Mouse (Mus musculus) liver, embryonic 14.5 days (tissue): ENCODE results near the gene Apbb2.

Source experiments
- CTCF ChIP-seq: IDR thresholded peaks from 2 replicates; pipeline ENCODE4 v1.5.1; 2016; ENCODE audit warnings: antibody characterized with exemption, low read depth, control low read depth
- EP300 ChIP-seq: IDR thresholded peaks from 2 replicates; pipeline ENCODE4 v1.6.1; 2016; ENCODE audit warnings: antibody characterized with exemption, low read depth

- no peak for TF ChIP-seq EP300
- no peak for TF ChIP-seq CTCF
Observed at GRCm38 (mm10) chr5:66611851-66612250, 6.7 kb downstream of the Apbb2 start.
